Mouse (Mus musculus) monocyte, adult 2 months (primary cell): Measurements from ENCODE around the gene Sh2b2.
A peak's percentile ranks its signal among the peaks of the same experiment; 100 is the strongest.

Source experiments
- DNase-seq, 2 experiments: peaks; one replicate each; pipeline ENCODE4 v3.0.0; 2022; ENCODE audit warnings: low spot score in 2 of 2, low read depth in 1 of 2

Gene Sh2b2

DNA sequence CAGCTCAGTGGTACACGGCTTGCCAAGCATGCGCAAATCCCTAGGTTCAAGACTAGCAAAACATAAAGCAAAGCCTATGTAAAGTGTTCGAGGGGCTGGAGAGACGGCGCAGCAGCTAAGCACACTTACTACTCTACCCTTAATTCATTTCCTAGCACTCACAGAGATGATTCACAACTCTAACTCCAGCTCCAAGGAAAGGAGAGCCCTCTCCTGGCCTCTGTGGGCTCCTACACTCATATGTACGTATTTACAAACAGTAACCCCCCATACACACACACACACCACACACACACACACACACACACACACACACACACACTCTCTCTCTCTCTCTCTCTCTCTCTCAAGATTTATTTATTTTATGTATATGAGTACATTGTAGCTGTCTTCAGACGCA is 62.6 kb downstream of the Sh2b2 start:
- no peak for DNase-seq

DNA sequence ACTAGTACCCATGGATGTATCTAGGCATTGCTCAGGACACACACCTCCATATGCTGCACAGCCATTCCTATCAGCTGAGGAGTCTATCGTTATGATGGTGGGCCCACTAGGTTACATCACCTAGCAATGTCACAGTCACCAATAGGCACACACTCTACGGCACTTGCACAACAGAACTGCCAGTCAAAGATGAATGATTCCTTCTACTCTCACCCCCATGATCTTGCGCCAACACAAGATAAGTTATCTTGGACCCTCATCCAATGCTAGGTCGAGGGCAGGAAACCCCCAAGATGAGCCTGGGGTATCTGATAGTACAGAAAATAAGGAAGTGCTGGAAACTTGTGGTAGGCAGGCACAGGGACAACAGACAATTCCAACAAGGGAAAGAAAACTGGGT is 63.5 kb downstream of the Sh2b2 start:
- DNase-seq: no peak

DNA sequence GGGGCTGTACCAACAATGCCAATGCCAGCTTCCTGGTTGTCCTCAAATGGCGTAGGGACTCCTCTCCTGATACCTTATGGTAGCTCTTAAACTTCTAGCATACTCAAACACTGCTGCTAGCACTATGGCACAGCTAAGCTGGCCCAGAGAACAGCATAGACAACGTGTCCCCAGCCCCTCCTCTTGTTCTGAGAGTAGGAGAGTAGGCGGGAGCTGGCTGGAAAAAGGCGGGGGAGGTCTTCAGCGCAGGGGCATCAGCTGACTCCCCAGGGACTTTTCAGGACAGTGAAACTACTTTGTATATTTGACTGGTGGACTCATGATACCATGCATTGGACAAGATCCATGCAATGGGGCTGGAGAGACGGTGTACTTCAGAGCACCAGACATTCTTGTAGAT is 64.3 kb downstream of the Sh2b2 start:
- DNase-seq: no peak

DNA sequence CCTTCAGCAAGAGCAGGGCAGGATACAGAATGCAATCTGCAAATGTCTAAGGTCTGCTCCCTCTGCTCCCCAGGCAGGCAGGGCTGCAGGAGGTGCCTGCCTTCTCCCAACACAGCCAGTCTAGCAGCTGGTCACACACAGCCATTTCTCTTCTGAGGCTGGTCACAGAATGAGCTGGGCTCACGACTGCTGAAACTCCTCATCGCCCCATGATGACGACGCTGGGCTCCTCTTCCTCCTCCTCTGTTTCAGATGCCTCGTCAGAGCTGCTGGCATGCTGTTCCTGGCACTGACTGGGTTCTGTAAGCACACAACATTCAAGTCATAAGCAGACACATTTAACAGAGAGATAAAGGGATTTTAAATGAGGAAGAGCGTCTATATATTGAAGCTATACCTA is 65.2 kb downstream of the Sh2b2 start:
- DNase-seq: no peak

DNA sequence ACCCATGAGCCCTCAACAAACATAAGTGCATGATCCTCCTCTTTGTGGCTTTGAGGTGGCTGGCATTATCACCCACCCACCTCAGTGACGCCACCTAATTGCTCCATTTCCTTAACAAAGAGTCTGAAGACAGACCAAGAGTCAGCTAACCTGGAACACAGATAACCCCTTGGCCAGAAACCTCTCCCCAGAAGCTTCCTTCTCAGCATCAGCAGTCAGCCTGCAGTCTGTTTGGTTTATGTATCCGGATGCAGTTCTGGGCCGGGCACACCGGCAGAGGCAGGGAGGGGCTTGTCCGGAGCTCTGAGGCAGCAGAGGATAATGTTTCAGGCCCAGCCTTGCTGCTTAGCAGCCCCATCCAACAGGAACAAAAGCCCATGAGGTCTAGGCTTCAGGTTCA is 66.8 kb downstream of the Sh2b2 start:
- no peak for DNase-seq

DNA sequence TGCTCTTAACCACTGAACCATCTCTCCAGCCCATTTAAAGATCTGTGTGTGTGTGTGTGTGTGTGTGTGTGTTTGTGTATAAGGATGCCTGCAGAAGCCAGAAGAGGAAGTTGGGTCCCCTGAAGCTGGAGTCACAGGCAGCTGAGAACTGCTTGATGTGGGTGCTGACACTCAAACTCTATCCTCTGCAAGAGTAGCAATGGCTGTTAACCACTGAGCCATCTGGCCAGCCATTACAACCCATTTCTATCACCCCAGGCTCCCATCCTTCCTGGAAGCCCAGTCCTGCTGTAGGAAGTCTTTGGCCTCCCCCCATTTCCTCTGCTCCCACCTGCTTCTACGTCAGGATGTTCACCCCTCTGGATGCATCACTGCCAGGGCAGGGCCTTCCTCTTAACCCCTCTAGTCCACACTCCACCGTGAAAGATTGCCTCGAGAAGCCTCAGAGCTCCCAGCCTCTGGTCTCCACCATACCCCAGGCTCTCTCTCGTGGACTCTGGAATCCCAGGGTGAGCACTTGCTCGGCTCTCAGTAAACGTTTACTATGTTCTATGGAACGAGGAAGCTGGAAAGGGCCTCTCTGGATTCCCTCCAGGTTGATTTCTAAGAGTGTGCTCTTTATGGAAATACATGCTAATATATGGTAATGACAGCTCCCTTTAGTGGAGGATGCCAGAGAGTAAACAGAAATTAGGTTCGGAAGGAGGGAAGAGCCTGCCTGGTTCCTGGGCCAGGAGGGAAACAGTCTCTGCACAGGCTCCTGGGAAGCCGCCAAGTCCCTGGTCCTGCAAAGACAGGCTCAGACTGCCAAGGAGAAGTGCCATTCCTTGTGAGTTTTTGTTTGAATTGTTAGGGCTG is 72.5 kb downstream of the Sh2b2 start:
- no peak for DNase-seq

DNA sequence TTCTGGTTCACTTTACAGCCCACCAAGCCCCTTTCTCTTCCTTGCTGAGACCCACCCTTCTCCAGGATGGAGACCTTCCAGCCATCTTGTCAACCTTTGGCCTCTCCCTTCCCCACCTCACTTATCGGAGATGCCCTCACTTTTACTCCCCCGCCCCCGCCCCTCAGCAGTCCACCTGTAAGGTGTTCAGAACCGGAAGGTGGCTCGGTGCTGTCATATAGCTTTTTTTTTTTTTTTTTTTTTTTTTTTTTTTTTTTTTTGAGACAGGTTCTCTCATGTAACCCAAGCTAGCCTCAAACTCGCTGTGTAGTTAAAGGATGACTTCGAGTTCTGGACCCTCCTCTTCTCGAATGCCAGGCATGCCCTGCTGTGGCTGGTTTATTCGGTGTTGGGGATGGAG is 73.4 kb downstream of the Sh2b2 start:
- no peak for DNase-seq

DNA sequence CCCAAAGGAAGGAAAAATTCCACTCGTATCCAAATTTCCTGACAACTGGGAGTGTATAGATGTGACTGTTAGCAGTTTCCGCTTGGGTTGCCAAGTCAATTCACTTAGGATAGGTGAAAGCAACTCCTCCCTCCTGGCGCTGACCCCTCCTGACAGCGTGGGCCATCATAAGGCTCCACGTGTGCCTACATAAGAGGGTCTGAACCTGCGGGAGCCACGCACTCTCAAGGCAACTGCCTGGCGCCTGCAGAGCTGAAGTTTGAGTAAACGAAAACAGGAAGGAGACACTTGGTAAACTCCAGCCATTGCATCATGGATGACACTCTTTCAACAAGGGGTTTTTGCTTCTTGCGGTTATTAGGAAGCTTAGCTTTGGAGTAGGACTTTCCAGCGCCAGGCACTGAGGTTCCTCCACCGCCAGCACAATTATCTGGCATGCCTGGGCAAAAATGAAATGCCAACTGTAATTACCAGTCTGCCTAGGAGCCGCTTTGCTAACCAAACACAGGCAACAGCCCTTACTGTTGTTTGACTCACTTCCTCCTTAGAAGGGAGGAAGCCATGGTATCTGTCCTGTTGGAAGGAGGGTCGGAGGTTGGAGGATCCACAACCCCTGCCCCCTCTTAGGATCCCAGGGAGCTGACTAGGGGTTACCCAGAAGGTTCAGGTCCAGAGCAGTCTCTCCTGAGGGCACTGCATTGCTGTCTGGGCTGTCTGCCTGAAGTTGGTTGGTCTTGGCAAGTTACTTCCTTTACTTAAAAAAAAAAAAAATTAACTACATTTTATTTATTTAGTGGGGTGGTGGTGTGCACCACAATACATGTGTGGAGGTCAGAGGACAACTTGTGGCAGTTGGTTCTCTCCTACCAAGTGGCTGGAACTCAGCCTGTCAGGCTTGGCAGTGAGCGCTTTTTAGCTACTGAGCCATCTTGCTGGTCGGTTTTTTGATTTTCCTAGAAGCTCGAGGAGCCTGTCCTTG is 74.7 kb downstream of the Sh2b2 start:
- peak; percentile 55 to 66 for DNase-seq

DNA sequence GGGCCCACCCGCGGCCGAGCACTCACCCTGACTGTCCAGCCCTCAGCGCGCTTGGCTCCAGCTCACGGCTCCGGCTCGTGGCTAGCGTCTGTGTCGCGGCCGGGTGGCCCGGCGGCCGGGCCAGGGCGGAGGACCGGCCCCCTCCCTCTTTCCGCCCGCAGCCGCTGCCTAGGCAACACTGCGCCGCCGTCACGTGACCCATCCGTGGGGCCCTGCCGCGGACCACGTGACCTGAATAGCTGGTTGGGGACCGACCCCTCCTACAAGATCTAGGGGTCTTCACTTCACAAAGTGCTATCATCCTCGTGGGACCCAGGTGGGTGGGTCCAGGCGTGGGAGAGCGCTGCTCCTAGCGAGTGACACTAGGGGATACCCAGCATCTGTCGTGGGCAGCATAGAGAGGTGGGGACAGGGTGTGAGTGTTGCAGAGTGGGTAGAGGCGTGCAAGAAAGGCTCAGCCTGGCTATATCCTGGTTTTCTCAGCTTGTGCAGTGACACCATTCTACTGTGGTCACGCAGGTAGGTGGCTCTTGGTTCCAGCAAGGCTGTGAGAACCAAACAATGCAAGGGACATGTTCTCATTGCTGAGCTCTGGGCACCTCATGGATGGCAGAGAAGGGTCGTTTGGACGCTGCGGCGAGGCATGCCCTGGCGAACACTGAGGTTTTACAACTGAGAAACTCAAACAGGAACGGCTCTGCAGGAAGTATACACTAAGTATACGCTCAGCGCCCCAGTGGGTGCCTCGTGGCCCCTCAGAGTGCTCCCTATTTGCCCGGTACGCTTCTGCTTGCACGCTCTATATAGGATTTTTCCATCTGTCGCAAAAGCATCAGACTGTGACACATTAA is 75.6 kb downstream of the Sh2b2 start, which contains the start of gene Orai2:
Gene Orai2, minus strand, starts transcription at position 202 of the 851 bp plus-strand sequence.
- peak in 1 of 2 experiments; percentile 75 for DNase-seq

DNA sequence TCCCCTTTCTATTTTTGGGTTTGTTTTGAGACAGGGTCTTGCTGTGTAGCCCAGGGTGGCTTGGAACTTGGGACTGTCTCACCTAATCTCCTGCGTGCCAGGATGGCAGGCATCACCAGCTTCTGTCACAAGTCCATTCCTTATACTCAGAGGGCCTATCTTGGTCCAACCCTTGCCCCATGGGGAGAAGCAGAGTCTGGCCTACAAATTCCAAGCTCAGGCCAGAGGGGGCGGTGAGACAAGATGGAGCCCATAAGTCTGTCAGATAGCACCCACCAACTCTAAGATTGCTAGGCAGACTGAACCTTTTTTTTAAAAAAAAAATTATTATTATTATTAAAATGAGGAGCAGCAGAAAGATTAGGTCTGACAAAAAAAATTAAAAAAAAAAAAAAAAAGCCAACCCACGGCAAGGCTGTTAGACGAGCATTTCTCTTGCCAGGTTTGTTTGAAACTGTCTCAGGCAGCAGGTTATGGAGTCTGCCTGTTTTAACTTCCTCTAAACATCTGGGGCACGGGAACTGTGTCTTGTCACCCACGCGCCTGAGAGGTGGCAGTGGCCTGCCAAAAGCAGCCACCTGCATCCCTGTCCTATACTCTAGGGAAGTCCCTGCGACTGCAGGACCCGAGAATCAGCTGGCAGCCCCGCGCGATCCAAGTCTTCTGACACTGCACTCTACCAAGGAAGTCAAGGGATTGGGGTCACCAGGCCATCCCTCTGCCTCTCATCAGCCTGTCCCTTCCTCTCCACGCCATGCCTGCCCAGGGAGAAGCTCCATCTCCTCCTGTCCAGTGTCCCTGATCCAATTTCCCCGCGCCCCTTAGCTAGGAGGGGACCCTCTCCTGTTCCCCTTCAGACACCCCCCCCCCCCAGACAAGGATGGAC is 76.5 kb downstream of the Sh2b2 start:
- peak in 1 of 2 experiments; percentile 54 for DNase-seq
